Mouse (Mus musculus) midbrain, embryonic 14.5 days (tissue): ENCODE data around the gene Tcaim. TPM values are rescaled to one million over a fixed set of nuclear protein-coding genes. Genes with fewer than 3 reads are reported as not detected.

ENCODE experiments used
- ATAC-seq: fragments of 200-750 bp; cut with Nextera tagmentation; 2 replicates; pipeline ENCODE4 v1.8.0; 2017; ENCODE audit warnings: moderate number of reproducible peaks, moderate library complexity; ENCODE audit not compliant: low FRiP score, low TSS enrichment
- DNase-seq: peaks from one replicate; pipeline ENCODE4 v3.0.0-alpha.2; 2015
- H3K27ac ChIP-seq: fragments of 300-500 bp; sonication (generic); replicated peaks from 2 replicates; pipeline ENCODE4 v1.5.1; 2014; ENCODE audit warnings: mild to moderate bottlenecking, low read depth, low read length, moderate library complexity
- H3K27me3 ChIP-seq: fragments of 300-500 bp; sonication (generic); 2 replicates; pipeline ENCODE4 v1.6.1; 2014; ENCODE audit warnings: low read length, control low read depth, mixed read lengths; ENCODE audit not compliant: control insufficient read depth, insufficient read depth
- H3K36me3 ChIP-seq: fragments of 300-500 bp; sonication (generic); 2 replicates; pipeline ENCODE4 v1.6.1; 2014; ENCODE audit warnings: low read length, control low read depth; ENCODE audit not compliant: control insufficient read depth, insufficient read depth
- H3K4me1 ChIP-seq: fragments of 300-500 bp; sonication (generic); 2 replicates; pipeline ENCODE4 v1.6.1; 2014; ENCODE audit warnings: mild to moderate bottlenecking, antibody characterized with exemption, low read length, control low read depth; ENCODE audit not compliant: control insufficient read depth, insufficient read depth
- H3K4me2 ChIP-seq: fragments of 300-500 bp; sonication (generic); 2 replicates; pipeline ENCODE4 v1.6.1; 2014; ENCODE audit warnings: mild to moderate bottlenecking, low read length, moderate library complexity
- H3K4me3 ChIP-seq: fragments of 300-500 bp; sonication (generic); replicated peaks from 2 replicates; pipeline ENCODE4 v1.5.1; 2014; ENCODE audit warnings: low read depth, low read length
- H3K9ac ChIP-seq: fragments of 300-500 bp; sonication (generic); replicated peaks from 2 replicates; pipeline ENCODE4 v1.6.1; 2014; ENCODE audit warnings: mild to moderate bottlenecking, low read length, moderate library complexity
- H3K9me3 ChIP-seq: fragments of 300-500 bp; sonication (generic); 2 replicates; pipeline ENCODE4 v1.6.1; 2016; ENCODE audit warnings: low read length, control low read depth, mixed read lengths; ENCODE audit not compliant: control insufficient read depth
- WGBS: fragments of 180-500 bp; shearing (Covaris S2); extraction: QIAGEN DNeasy Blood & Tissue Kit; methylation state at CpG from one replicate; pipeline ENCODE4 v1.1.7; 2014; 5-methylcytosine and 5-hydroxymethylcytosine counted together
- polyA plus RNA-seq: library from polyadenylated mRNA; unstranded; fragments of >200 nt; fragmentation: Nextera tagmentation; extraction: Ambion mirVana; gene quantifications from 2 replicates; pipeline ENCODE4 v1.2.1, GENCODE M21; 2014

Tcaim gene
- polyA plus RNA-seq, result 7.0 and 8.5 TPM in 2 replicates

DNA sequence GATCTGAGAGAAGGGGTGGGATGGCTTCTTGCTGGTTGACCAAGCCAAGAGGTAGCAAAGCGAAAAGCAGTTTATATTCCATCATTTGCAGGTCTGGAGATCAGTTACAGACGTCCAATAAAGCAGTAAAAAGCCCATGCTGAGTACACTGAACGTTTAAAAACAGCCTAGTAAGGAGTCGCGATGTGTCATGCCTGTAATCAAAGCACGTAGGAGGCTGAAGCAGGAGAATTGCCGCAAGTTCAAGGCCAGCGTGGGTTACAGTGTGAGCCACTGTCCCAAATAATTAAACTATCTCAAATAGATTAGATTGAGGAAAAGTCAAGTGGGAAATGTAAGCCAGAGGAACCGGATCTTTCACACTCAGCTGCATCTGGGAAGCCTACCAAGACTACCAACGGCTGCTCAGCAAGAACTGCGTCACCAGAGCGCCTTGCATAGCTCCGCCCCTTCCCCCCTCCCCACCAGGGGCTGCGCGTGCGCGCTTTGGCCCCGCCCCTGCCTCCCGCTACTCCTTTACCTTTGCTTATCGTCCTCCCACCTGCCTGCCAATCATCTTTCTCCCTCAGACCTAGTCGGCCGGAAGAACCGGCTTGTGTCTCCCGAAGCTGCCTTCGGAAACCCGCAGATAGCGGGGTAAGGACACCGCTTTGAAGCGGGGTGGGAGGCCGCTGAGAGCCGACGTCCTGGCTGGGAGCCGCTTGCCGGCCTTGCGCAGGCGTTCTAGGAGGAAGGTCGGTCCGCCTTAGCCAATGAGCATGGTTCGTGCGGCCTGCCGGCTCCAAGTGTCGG lies at the start of gene Tcaim:
Gene Tcaim, plus strand, starts transcription at position 487 of the 792 bp plus-strand sequence.
- no peaks in the 10 kb centered on the region for H3K27me3 ChIP-seq
- peak within 1 kb of the TSS; percentile 84 for H3K9ac ChIP-seq
- ATAC-seq, result peak; percentile 99
- H3K4me1 ChIP-seq, result peaks cover 12% of the 10 kb centered on the region; the same call in 1 of the 2 replicates
- peak within 1 kb of the TSS; percentile 95 for H3K4me2 ChIP-seq
- no peaks in the 10 kb centered on the region for H3K9me3 ChIP-seq
- WGBS, result 9% methylated on average over 37 of the region's 42 CpGs
- peak; percentile 97 for DNase-seq
- peak within 1 kb of the TSS; percentile 57 for H3K4me3 ChIP-seq
- no peaks in the 10 kb centered on the region for H3K36me3 ChIP-seq
- H3K27ac ChIP-seq, result peak within 1 kb of the TSS; percentile 93

GRCm38 (mm10) chr9:122757614-122758013 lies 47.7 kb upstream of the Tcaim start:
- Histone ChIP-seq H3K4me1 (no peaks in the 10 kb centered on the region), H3K4me2 (no peak overlapping the region), H3K27ac (no peak overlapping the region), H3K9me3 (no peaks in the 10 kb centered on the region), H3K4me3 (no peak overlapping the region), H3K27me3 (no peaks in the 10 kb centered on the region), H3K36me3 (no peaks in the 10 kb centered on the region), H3K9ac (no peak overlapping the region)
- WGBS, result 59% methylated on average over 2 of the region's 2 CpGs
- no peak for DNase-seq
- ATAC-seq, result no peak

DNA sequence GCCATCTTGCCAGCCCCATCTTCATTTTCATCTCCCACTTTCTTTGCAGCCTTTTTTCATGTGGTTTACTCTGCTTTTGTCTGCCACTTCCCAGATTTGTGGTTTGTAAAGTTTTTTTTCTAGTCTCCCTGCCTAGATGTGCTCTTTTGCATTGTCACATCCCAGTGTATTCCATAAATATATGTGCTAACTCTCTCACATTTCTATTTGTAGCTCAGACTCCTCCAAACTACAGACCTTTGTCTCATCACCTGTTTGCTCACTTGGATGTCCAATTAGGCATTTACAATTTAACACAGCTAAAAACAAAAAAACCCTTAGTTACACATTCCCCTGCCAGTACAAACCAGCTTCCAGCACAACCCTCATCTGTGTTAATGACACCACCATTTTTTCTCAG lies 45.2 kb upstream of the Tcaim start:
- no peak overlapping the region for H3K9ac ChIP-seq
- no peaks in the 10 kb centered on the region for H3K36me3 ChIP-seq
- ATAC-seq (no peak), DNase-seq (no peak)
- H3K9me3 ChIP-seq, result no peaks in the 10 kb centered on the region
- H3K4me3 ChIP-seq, result no peak overlapping the region
- H3K4me2 ChIP-seq, result no peak overlapping the region
- H3K27me3 ChIP-seq, result no peaks in the 10 kb centered on the region
- no peaks in the 10 kb centered on the region for H3K4me1 ChIP-seq
- H3K27ac ChIP-seq, result no peak overlapping the region

- H3K27ac ChIP-seq, result no peak overlapping the region
- no peaks in the 10 kb centered on the region for H3K4me1 ChIP-seq
- H3K27me3 ChIP-seq, result no peaks in the 10 kb centered on the region
- DNase-seq (no peak), ATAC-seq (no peak)
- 84% methylated on average over 5 of the region's 5 CpGs for WGBS
- no peaks in the 10 kb centered on the region for H3K36me3 ChIP-seq
- no peak overlapping the region for H3K4me2 ChIP-seq
- no peak overlapping the region for H3K4me3 ChIP-seq
- H3K9ac ChIP-seq, result no peak overlapping the region
- no peaks in the 10 kb centered on the region for H3K9me3 ChIP-seq
Observed at GRCm38 (mm10) chr9:122785231-122785630, 20.1 kb upstream of the Tcaim start.

DNA sequence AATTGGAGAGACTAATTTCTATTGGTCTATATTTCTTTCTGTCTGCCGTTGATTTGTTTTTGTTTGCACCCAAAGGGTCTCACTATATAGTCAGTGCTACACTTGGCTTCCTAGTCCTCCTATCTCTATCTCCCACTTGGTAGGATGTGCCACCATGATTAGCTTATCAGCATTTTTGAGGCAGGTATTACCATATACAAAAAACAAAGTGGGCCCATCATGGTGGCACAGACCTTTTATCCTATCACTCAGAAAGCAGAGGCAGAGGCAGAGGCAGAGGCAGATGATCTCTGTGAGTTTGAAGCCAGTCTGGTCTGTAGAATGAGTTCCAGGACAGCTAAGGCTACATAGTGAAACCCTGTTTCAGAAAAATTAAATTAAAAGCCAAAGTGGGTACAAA lies 18.8 kb upstream of the Tcaim start:
- WGBS, result 96% methylated on average over 1 of the region's 1 CpGs
- no peaks in the 10 kb centered on the region for H3K36me3 ChIP-seq
- H3K4me3 ChIP-seq, result no peak overlapping the region
- no peak overlapping the region for H3K27ac ChIP-seq
- DNase-seq (no peak), ATAC-seq (no peak)
- H3K27me3 ChIP-seq, result no peaks in the 10 kb centered on the region
- no peaks in the 10 kb centered on the region for H3K9me3 ChIP-seq
- no peaks in the 10 kb centered on the region for H3K4me1 ChIP-seq
- H3K9ac ChIP-seq, result no peak overlapping the region
- no peak overlapping the region for H3K4me2 ChIP-seq

GRCm38 (mm10) chr9:122805845-122806341 lies 554 bp downstream of the Tcaim start:
- H3K36me3 ChIP-seq, result 0 out of 2 replicates have a peak, but pooled peaks cover 2% of the 10 kb centered on the region
- DNase-seq, result no peak
- no peaks in the 10 kb centered on the region for H3K9me3 ChIP-seq
- peak overlapping the region; percentile 93 for H3K27ac ChIP-seq
- whole genome bisulfite sequencing, result 12% methylated on average over 10 of the region's 10 CpGs
- ATAC-seq, result no peak
- peak overlapping the region; percentile 84 for H3K9ac ChIP-seq
- peaks cover 12% of the 10 kb centered on the region; the same call in 1 of the 2 replicates for H3K4me1 ChIP-seq
- H3K27me3 ChIP-seq, result no peaks in the 10 kb centered on the region
- H3K4me2 ChIP-seq, result peak overlapping the region; percentile 95
- peak overlapping the region; percentile 57 for H3K4me3 ChIP-seq

DNA sequence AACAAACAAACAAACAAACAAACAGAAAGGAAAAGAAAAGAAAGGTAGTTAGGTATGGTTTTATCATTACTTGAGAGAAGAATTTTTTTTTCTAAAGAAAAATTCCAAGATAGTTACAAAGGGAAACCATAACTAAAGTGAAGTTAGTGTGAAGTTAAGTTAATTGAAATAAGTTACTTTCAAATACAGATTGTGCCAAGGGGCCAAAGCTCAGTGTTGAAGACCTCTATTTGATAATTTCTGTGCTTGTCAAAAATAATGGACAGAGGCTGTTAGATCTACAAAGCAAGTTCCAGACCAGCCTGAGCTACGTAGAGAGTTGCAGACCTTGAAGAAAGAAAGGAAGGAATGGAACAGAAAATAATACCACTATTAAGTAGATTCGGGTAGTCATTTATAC lies 1.8 kb downstream of the Tcaim start:
- 98% methylated on average over 2 of the region's 2 CpGs for WGBS
- Histone ChIP-seq H3K9me3 (no peaks in the 10 kb centered on the region), H3K27ac (no peak overlapping the region), H3K4me1 (peaks cover 12% of the 10 kb centered on the region; the same call in 1 of the 2 replicates), H3K27me3 (no peaks in the 10 kb centered on the region), H3K4me2 (no peak overlapping the region), H3K36me3 (peaks cover 6% of the 10 kb centered on the region; the same call in 1 of the 2 replicates), H3K4me3 (no peak overlapping the region), H3K9ac (no peak overlapping the region)
- ATAC-seq (no peak), DNase-seq (no peak)

DNA sequence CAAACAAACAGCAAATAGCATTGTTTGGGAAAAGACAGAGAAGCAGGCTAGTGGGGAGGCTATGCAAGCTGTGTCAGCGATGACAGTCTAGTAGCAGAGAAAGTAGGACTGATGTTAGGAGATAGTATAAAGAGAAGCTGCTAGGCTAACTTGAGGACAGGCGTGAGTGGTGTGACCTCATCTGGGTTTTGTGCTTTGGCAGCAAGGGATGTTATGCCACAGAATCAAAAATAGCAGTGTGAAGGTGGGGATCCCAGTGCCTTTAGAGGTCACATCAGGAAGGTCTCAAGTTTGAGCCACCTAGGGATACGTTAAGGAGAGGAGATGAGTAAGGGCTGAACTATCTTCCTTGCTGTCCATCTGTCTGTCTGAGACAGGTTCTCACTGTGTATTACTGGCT lies 4.9 kb downstream of the Tcaim start:
- Histone ChIP-seq H3K27me3 (no peaks in the 10 kb centered on the region), H3K9me3 (no peaks in the 10 kb centered on the region), H3K4me2 (no peak overlapping the region), H3K4me1 (peaks cover 12% of the 10 kb centered on the region; the same call in 1 of the 2 replicates), H3K4me3 (no peak overlapping the region), H3K9ac (no peak overlapping the region), H3K27ac (no peak overlapping the region), H3K36me3 (peaks cover 22% of the 10 kb centered on the region)
- DNase-seq (no peak), ATAC-seq (no peak)
- WGBS, result 90% methylated on average over 3 of the region's 3 CpGs

DNA sequence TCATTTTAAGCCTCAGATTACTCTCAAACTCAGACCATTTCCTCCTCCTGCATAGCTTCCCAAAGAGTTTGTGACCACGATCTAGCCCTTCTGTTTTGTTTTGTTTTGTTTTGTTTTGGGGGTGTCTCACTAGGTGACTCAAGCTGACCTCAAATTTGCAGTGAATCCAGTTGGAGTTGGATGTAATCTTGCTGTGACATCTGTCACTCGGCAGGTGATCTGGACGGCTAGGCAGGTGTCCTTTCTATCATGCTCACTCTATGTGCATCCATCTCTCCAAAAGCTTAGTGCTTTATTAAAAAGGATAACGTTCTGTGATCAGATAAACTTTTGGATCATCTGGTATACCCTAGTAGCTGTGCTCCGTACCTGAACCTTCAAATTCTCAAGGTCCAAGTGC lies 7.0 kb downstream of the Tcaim start:
- 87% methylated on average over 5 of the region's 5 CpGs for WGBS
- no peak overlapping the region for H3K4me2 ChIP-seq
- H3K36me3 ChIP-seq, result peaks cover 22% of the 10 kb centered on the region
- no peaks in the 10 kb centered on the region for H3K9me3 ChIP-seq
- no peak overlapping the region for H3K27ac ChIP-seq
- no peak for ATAC-seq
- H3K9ac ChIP-seq, result no peak overlapping the region
- DNase-seq, result no peak
- H3K27me3 ChIP-seq, result no peaks in the 10 kb centered on the region
- no peak overlapping the region for H3K4me3 ChIP-seq
- H3K4me1 ChIP-seq, result no peaks in the 10 kb centered on the region
